Mouse (Mus musculus) skeletal muscle tissue, adult 2 months (tissue): ENCODE data around the gene Cd33.

Experiments
- DNase-seq: peaks from one replicate; pipeline ENCODE4 v3.0.0-alpha.2; 2012; ENCODE audit warnings: low read depth, low spot score

Gene Cd33

DNA sequence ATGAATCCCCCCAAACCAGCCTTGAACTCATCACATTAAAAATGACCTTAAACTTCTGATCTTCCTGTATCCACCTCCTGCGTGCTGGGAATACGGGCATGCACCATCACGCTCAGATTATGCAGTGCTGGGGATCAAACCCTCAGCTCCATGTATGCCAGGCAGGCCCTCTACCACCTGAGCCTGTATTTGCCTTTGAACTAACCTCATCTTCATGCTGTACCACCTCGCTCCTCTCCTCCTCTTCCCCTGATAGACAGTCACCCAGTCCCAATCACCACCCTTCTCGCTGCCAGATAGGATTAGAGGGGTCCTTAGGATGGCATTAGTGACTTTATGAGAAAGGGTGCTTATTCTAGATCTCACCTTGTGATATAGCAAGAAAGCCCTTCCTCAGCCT, 29.2 kb downstream of the Cd33 start:
- no peak for DNase-seq

DNA sequence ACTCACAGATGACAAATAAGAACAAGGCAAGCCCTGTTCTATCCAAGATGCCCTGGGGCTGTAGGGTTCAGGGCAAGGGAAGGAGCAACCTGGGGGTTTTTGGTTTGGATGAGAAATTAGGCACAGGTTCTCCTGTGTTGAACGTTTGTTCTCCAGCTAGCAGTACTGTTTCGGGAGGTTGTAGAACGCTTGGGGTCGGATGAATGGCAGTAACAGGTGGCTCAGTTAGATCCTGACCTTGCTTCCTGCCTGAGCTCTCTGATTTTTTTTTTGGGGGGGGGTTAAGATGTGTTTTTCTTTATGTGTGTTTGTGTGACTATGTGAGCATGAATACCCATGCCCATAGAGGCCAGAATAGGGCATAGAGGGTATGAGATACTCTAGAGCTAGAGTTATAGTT, 31.7 kb downstream of the Cd33 start:
- no peak for DNase-seq

- DNase-seq = no peak
Measured at GRCm38 (mm10) chr7:43511707-43512478, 32.3 kb downstream of the Cd33 start.

DNA sequence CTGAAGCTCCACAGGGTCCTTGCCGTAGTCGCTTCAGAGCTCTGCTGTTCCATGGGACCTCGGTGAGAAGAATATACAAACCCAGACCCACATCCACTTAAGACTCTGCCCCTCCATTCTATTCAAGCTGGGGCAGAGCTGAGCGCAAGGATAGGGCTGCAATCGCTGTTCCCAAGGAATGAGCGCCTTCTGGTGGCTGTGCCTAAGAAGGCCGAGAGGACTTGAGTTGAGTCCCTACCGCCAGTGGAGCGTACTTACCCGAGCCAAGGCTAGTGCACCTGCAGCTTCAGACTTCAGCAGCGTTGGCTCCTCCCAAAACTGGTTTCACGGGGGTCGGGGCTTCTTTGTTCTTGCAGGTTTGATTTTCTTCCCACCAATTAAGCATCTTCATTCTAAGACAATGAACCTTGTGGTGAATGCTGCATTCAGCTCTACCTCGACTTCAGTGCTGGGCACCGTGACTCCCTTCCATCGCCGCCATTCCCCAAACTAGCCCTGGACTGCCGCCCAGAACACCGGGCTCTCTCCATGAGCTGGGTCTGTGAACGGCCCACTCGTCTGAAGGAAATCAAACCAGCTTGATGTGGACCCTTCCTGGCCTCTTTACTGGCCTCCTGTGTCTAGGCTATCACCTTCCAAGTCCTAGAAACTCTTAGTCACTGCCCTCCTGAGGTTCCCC, 48.7 kb downstream of the Cd33 start:
- DNase-seq = no peak

DNA sequence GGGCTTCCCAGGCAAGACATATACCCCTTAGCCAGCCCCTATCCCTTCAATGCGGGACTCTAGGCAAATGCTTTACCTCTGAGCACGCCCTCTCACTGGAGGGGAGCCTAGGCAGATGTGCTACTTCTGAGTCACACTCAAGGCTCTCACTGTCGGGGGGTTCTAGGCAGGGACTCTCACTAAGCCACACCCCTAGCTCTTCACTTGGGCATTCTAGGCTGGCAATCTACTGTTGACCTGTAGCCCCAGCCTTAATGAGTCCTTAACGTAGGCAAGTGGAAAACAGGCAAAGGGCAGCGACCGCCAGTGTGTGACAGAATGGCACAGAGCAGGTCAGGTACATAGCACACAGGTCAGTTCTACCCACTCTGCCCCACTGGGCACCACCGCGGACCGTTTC, 53.4 kb downstream of the Cd33 start:
- no peak for DNase-seq

GRCm38 (mm10) chr7:43490182-43490584, 54.0 kb downstream of the Cd33 start:
- DNase-seq = no peak

- no peak for DNase-seq
Measured at GRCm38 (mm10) chr7:43489631-43490125, 54.5 kb downstream of the Cd33 start, which contains the start of gene Iglon5. Gene Iglon5 (minus strand): TSS chr7:43490075.

DNA sequence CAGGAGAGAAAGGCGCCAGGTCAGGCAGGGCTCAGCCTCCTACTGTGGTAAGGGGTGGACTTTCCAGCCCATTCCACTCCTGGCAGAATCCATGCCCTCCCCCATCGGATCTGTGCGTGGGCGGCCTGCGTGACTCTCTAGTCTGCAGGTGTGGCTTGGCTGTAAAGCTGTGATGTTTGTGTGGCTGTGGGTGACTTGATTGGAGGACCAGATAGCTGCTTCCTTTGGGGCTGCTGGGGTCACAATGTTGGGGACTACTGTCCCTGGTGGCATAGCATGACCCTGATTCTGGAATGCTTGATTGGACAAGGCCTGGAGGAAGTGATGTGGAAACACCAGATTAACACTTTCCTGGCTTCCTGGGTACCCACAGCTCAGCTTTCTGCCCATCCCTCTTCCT, 55.6 kb downstream of the Cd33 start:
- DNase-seq = no peak

DNA sequence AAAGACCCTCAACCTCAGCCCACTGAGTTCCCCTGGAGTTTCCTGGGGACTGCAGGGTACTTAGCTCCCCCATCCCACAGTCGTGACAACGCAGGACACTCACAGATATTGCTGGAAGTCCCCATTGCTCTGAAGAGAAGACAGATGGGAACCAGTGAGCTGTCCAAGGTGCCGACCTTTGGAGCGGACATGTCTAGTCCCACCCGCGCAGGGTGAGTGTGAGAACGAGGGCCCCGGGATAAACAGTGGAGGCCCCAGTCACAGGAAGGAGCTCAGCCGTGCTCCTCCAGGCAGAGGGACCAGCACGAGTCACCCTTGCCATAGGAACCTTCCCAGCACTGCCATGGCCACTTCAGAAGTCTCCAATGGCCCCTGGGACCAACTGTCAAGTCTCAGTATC, 61.0 kb downstream of the Cd33 start:
- DNase-seq = no peak

DNA sequence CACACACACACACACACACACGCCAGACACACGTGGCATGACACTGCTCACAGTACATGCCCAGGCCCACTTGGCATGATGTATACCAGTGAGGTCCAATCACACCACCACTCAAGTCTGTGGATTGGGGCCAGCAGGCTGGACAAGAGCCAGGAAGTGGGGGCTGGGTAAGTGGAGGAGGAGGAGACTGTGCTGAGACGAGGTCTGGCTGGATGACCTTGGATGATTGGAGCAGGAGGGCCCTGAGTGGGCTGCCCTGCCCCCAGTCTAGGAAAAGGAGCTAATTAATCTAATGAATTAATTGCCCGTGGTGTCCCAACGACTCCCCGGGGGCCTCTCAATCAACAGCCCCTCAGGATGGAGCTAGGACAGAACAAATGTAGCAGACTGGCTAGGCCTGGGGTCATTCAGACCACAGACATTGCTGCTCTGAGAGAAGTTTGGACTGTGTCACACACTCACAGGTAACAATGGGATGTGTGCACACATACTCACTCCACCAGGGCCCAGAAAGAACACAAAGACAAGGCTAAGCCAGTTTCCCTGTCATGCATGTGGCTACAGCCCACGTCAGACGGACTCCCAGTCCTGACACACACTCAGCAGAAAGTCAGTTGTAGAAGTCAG, 62.0 kb downstream of the Cd33 start:
- no peak for DNase-seq

GRCm38 (mm10) chr7:43481191-43481590, 63.0 kb downstream of the Cd33 start:
- no peak for DNase-seq

DNA sequence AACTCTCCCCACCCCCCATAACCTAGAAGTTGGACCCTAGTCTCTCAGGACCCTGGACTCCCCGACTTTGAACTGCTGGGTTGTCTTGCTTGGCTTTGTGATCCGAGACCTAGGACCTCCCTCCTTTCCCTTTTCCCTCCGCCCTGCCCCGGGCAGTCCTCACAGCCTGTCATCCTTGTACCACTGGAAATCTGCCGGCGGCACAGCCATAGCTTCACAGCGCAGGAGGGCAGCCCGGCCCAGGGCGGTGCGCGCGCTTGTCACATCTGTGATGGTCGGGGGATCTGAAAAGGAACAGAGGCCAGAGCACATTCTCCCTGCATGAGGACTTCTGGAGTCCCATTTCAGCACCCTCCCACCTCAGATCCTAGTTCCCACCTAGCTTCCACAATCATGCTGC, 67.9 kb downstream of the Cd33 start:
- DNase-seq = no peak

DNA sequence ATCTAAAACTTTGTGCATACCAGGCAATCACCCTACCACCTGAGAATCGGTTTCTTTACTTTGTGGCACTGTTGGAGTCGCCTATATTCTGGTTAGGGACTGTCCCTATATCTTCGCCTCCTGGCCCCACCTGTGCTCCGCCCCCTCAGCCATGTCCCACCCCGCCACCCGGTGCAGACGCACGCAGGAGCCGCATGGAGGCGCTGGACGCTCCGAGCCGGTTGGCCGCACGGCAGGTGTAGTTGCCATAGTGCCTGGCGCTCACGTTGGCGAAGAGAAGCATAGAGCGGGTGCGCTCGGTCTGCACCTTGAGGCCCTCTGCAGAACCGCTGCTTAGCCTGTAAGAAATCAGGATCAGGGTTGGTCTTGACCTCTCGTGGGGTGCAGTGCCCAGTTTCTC, 68.5 kb downstream of the Cd33 start:
- no peak for DNase-seq
